Mouse (Mus musculus) ES-Bruce4 (cell line): ENCODE measurements at regions not wholly inside any gene's neighbourhood (a gene's known extent, or its start where the extent isn't known, plus 50 kb on each side); places are given as distances from the start of the nearest gene placed in this dataset.

Source experiments
- CTCF ChIP-seq: IDR thresholded peaks from one replicate; pipeline ENCODE4 v1.8.1; 2011; ENCODE audit warnings: low read depth, low read length
- EP300 ChIP-seq: IDR thresholded peaks from 2 replicates; pipeline ENCODE4 v1.6.1; 2011; ENCODE audit warnings: low read depth, low read length; ENCODE audit not compliant: insufficient read depth

DNA sequence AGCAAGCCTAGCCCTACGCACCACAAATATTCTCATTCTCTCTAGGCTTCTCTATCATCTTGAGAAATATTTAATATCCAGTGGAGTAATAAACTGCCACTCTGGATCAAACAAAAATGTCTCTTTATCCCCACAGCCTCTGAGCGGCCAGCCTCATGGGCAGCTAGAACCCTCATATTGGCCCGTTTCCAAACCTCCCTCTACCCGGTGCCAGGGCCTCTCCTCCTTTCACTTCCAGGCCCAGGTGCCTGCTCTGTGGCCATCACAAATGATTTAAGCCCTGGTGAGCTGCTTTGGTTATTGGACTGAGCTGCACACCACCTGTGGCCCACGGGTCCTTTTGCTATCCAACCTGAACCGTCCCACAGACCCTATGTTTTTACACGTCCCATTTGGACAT lies 131.5 kb downstream of the Gm9195 start:
- TF ChIP-seq CTCF = no peak
- TF ChIP-seq EP300 = no peak
